Mouse (Mus musculus): Measurements from ENCODE around the gene Slc15a3. TPM values are rescaled to one million over a fixed set of nuclear protein-coding genes. Genes with fewer than 3 reads are reported as not detected.

The Slc15a3 gene
- polyA plus RNA-seq, 1 experiment from 2014 or later = 0.42 TPM

GRCm38 (mm10) chr19:10832030-10832429, 7.5 kb upstream of the Slc15a3 start:
- no peaks in the 10 kb centered on the region for H3K4me1 ChIP-seq (ENCODE audit: control insufficient read depth, insufficient read depth, low read length)
- H3K27ac ChIP-seq (ENCODE audit: low read length) = no peak overlapping the region
- H3K4me2 ChIP-seq (ENCODE audit: low read depth, low read length) = no peak overlapping the region
- ATAC-seq (replicated peaks; ENCODE audit: extremely low read depth, insufficient read depth, low FRiP score) = no peak
- no peaks in the 10 kb centered on the region for H3K36me3 ChIP-seq (ENCODE audit: control insufficient read depth, insufficient read depth)
- 61% methylated on average over 3 of the region's 3 CpGs for WGBS
- no peaks in the 10 kb centered on the region for H3K9me3 ChIP-seq (replicated peaks; ENCODE audit: control insufficient read depth, low read length)
- no peaks in the 10 kb centered on the region for H3K27me3 ChIP-seq (ENCODE audit: control insufficient read depth, insufficient read depth, low read length)
- H3K4me3 ChIP-seq (ENCODE audit: low read length) = no peak overlapping the region
- no peak overlapping the region for H3K9ac ChIP-seq (ENCODE audit: low read length)

GRCm38 (mm10) chr19:10833611-10834010, 5.9 kb upstream of the Slc15a3 start:
- Histone ChIP-seq H3K27me3 (ENCODE audit: control insufficient read depth, insufficient read depth, low read length) (no peaks in the 10 kb centered on the region), H3K4me2 (ENCODE audit: low read depth, low read length) (no peak overlapping the region), H3K4me1 (ENCODE audit: control insufficient read depth, insufficient read depth, low read length) (no peaks in the 10 kb centered on the region), H3K9me3 (replicated peaks; ENCODE audit: control insufficient read depth, low read length) (no peaks in the 10 kb centered on the region), H3K36me3 (ENCODE audit: control insufficient read depth, insufficient read depth) (no peaks in the 10 kb centered on the region), H3K4me3 (ENCODE audit: low read length) (no peak overlapping the region), H3K27ac (ENCODE audit: low read length) (no peak overlapping the region), H3K9ac (ENCODE audit: low read length) (no peak overlapping the region)
- 80% methylated on average over 3 of the region's 3 CpGs for WGBS
- no peak for ATAC-seq (replicated peaks; ENCODE audit: extremely low read depth, insufficient read depth, low FRiP score)

GRCm38 (mm10) chr19:10835671-10836070, 3.9 kb upstream of the Slc15a3 start:
- no peaks in the 10 kb centered on the region for H3K4me1 ChIP-seq (ENCODE audit: control insufficient read depth, insufficient read depth, low read length)
- WGBS = 39% methylated on average over 3 of the region's 3 CpGs

GRCm38 (mm10) chr19:10841721-10842626, 2.4 kb downstream of the Slc15a3 start:
- Histone ChIP-seq H3K27ac (ENCODE audit: low read length) (no peak overlapping the region), H3K4me3 (ENCODE audit: low read length) (no peak overlapping the region), H3K27me3 (ENCODE audit: control insufficient read depth, insufficient read depth, low read length) (peaks cover 2% of the 10 kb centered on the region; the same call in 1 of the 2 replicates), H3K36me3 (ENCODE audit: control insufficient read depth, insufficient read depth) (no peaks in the 10 kb centered on the region), H3K4me2 (ENCODE audit: low read depth, low read length) (peak overlapping the region; percentile 39), H3K9me3 (replicated peaks; ENCODE audit: control insufficient read depth, low read length) (no peaks in the 10 kb centered on the region), H3K4me1 (ENCODE audit: control insufficient read depth, insufficient read depth, low read length) (no peaks in the 10 kb centered on the region; the same call in 1 of the 2 replicates), H3K9ac (ENCODE audit: low read length) (peak overlapping the region; percentile 32; the same call in 1 of the 2 replicates)
- whole genome bisulfite sequencing = 51% methylated on average over 16 of the region's 16 CpGs
- no peak for ATAC-seq (replicated peaks; ENCODE audit: extremely low read depth, insufficient read depth, low FRiP score)

More at GRCm38 (mm10) chr19:10835671-10836070, 3.9 kb upstream of the Slc15a3 start:
- Histone ChIP-seq H3K9ac (ENCODE audit: low read length) (no peak overlapping the region), H3K4me3 (ENCODE audit: low read length) (no peak overlapping the region), H3K27me3 (ENCODE audit: control insufficient read depth, insufficient read depth, low read length) (no peaks in the 10 kb centered on the region), H3K27ac (ENCODE audit: low read length) (no peak overlapping the region), H3K9me3 (replicated peaks; ENCODE audit: control insufficient read depth, low read length) (no peaks in the 10 kb centered on the region), H3K4me2 (ENCODE audit: low read depth, low read length) (no peak overlapping the region), H3K36me3 (ENCODE audit: control insufficient read depth, insufficient read depth) (no peaks in the 10 kb centered on the region)
- ATAC-seq (replicated peaks; ENCODE audit: extremely low read depth, insufficient read depth, low FRiP score) = no peak

GRCm38 (mm10) chr19:10842914-10843313, 3.4 kb downstream of the Slc15a3 start:
- Histone ChIP-seq H3K4me3 (ENCODE audit: low read length) (peak overlapping the region; percentile 9), H3K9ac (ENCODE audit: low read length) (no peak overlapping the region), H3K27me3 (ENCODE audit: control insufficient read depth, insufficient read depth, low read length) (peaks cover 2% of the 10 kb centered on the region; the same call in 1 of the 2 replicates), H3K27ac (ENCODE audit: low read length) (no peak overlapping the region), H3K4me1 (ENCODE audit: control insufficient read depth, insufficient read depth, low read length) (peaks cover 4% of the 10 kb centered on the region; the same call in 1 of the 2 replicates), H3K9me3 (replicated peaks; ENCODE audit: control insufficient read depth, low read length) (no peaks in the 10 kb centered on the region), H3K36me3 (ENCODE audit: control insufficient read depth, insufficient read depth) (no peaks in the 10 kb centered on the region), H3K4me2 (ENCODE audit: low read depth, low read length) (peak overlapping the region; percentile 37)
- 39% methylated on average over 24 of the region's 24 CpGs for WGBS
- ATAC-seq (replicated peaks; ENCODE audit: extremely low read depth, insufficient read depth, low FRiP score) = no peak

- Histone ChIP-seq H3K9me3 (replicated peaks; ENCODE audit: control insufficient read depth, low read length) (no peaks in the 10 kb centered on the region), H3K4me2 (ENCODE audit: low read depth, low read length) (no peak overlapping the region), H3K27ac (ENCODE audit: low read length) (no peak overlapping the region), H3K27me3 (ENCODE audit: control insufficient read depth, insufficient read depth, low read length) (peaks cover 2% of the 10 kb centered on the region; the same call in 1 of the 2 replicates), H3K36me3 (ENCODE audit: control insufficient read depth, insufficient read depth) (no peaks in the 10 kb centered on the region), H3K9ac (ENCODE audit: low read length) (no peak overlapping the region), H3K4me1 (ENCODE audit: control insufficient read depth, insufficient read depth, low read length) (peaks cover 4% of the 10 kb centered on the region; the same call in 1 of the 2 replicates), H3K4me3 (ENCODE audit: low read length) (no peak overlapping the region)
- no peak for ATAC-seq (replicated peaks; ENCODE audit: extremely low read depth, insufficient read depth, low FRiP score)
- 85% methylated on average over 5 of the region's 5 CpGs for WGBS
These were observed 4.7 kb downstream of the Slc15a3 start for GRCm38 (mm10) chr19:10844206-10844605.

- 78% methylated on average over 3 of the region's 3 CpGs for WGBS
- no peak overlapping the region for H3K4me2 ChIP-seq (ENCODE audit: low read depth, low read length)
- peaks cover 4% of the 10 kb centered on the region; the same call in 1 of the 2 replicates for H3K4me1 ChIP-seq (ENCODE audit: control insufficient read depth, insufficient read depth, low read length)
- H3K27me3 ChIP-seq (ENCODE audit: control insufficient read depth, insufficient read depth, low read length) = peaks cover 2% of the 10 kb centered on the region; the same call in 1 of the 2 replicates
- no peak overlapping the region for H3K9ac ChIP-seq (ENCODE audit: low read length)
- H3K9me3 ChIP-seq (replicated peaks; ENCODE audit: control insufficient read depth, low read length) = no peaks in the 10 kb centered on the region
- H3K36me3 ChIP-seq (ENCODE audit: control insufficient read depth, insufficient read depth) = no peaks in the 10 kb centered on the region
- no peak for ATAC-seq (replicated peaks; ENCODE audit: extremely low read depth, insufficient read depth, low FRiP score)
- H3K4me3 ChIP-seq (ENCODE audit: low read length) = no peak overlapping the region
- H3K27ac ChIP-seq (ENCODE audit: low read length) = no peak overlapping the region
These were observed 5.9 kb downstream of the Slc15a3 start for GRCm38 (mm10) chr19:10845454-10845853.

GRCm38 (mm10) chr19:10846150-10846549, 6.6 kb downstream of the Slc15a3 start:
- Histone ChIP-seq H3K27ac (ENCODE audit: low read length) (no peak overlapping the region), H3K36me3 (ENCODE audit: control insufficient read depth, insufficient read depth) (no peaks in the 10 kb centered on the region), H3K9ac (ENCODE audit: low read length) (no peak overlapping the region), H3K27me3 (ENCODE audit: control insufficient read depth, insufficient read depth, low read length) (peaks cover 2% of the 10 kb centered on the region; the same call in 1 of the 2 replicates), H3K4me3 (ENCODE audit: low read length) (no peak overlapping the region), H3K4me1 (ENCODE audit: control insufficient read depth, insufficient read depth, low read length) (peaks cover 4% of the 10 kb centered on the region; the same call in 1 of the 2 replicates), H3K9me3 (replicated peaks; ENCODE audit: control insufficient read depth, low read length) (no peaks in the 10 kb centered on the region), H3K4me2 (ENCODE audit: low read depth, low read length) (no peak overlapping the region)
- no peak for ATAC-seq (replicated peaks; ENCODE audit: extremely low read depth, insufficient read depth, low FRiP score)
- WGBS = 63% methylated on average over 7 of the region's 7 CpGs

Data from heart, embryonic 16.5 days (tissue).